Mouse (Mus musculus) forebrain, embryonic 11.5 days (tissue): ENCODE results near the gene Pcdh7. TPM values are rescaled to one million over a fixed set of nuclear protein-coding genes. Genes with fewer than 3 reads are reported as not detected.
A peak's percentile ranks its signal among the peaks of the same experiment; 100 is the strongest.
"Not testable (repeated sequence)": the region's sequence is repeated elsewhere in the genome, so short reads cannot be mapped to it uniquely, and the experiment has no call there.

ENCODE experiments used
- ATAC-seq: fragments of 200-750 bp; cut with Nextera tagmentation; replicated peaks from 2 replicates; pipeline ENCODE4 v1.8.0; 2017; ENCODE audit warnings: moderate TSS enrichment; ENCODE audit not compliant: low FRiP score
- DNase-seq: peaks from one replicate; pipeline ENCODE4 v3.0.0-alpha.2; 2017; ENCODE audit warnings: low spot score
- H3K27ac ChIP-seq: fragments of 300-500 bp; sonication (generic); 2 replicates; pipeline ENCODE4 v1.5.1; 2014; ENCODE audit warnings: low read depth, low read length
- H3K27me3 ChIP-seq: fragments of 300-500 bp; sonication (generic); 2 replicates; pipeline ENCODE4 v1.6.1; 2014; ENCODE audit warnings: mild to moderate bottlenecking, low read length, mixed read lengths; ENCODE audit not compliant: control insufficient read depth, insufficient read depth
- H3K36me3 ChIP-seq: fragments of 300-500 bp; sonication (generic); 2 replicates; pipeline ENCODE4 v1.6.1; 2014; ENCODE audit warnings: mild to moderate bottlenecking, low read length, moderate library complexity, mixed read lengths; ENCODE audit not compliant: control insufficient read depth, insufficient read depth
- H3K4me1 ChIP-seq: fragments of 300-500 bp; sonication (generic); replicated peaks from 2 replicates; pipeline ENCODE4 v1.6.1; 2014; ENCODE audit warnings: low read length, mixed read lengths; ENCODE audit not compliant: control insufficient read depth, insufficient read depth
- H3K4me2 ChIP-seq: fragments of 300-500 bp; sonication (generic); 2 replicates; pipeline ENCODE4 v1.6.1; 2014; ENCODE audit warnings: low read depth, mild to moderate bottlenecking, low read length, moderate library complexity, mixed read lengths; ENCODE audit not compliant: severe bottlenecking
- H3K4me3 ChIP-seq: fragments of 300-500 bp; sonication (generic); 2 replicates; pipeline ENCODE4 v1.5.1; 2014; ENCODE audit warnings: low read depth, low read length
- H3K9ac ChIP-seq: fragments of 300-500 bp; sonication (generic); 2 replicates; pipeline ENCODE4 v1.6.1; 2014; ENCODE audit warnings: low read length
- H3K9me3 ChIP-seq: fragments of 300-500 bp; sonication (generic); 2 replicates; pipeline ENCODE4 v1.6.1; 2016; ENCODE audit warnings: low read length, mixed read lengths; ENCODE audit not compliant: control insufficient read depth
- WGBS: fragments of 180-500 bp; shearing (Covaris S2); extraction: QIAGEN DNeasy Blood & Tissue Kit; methylation state at CpG from one replicate; pipeline ENCODE4 v1.1.7; 2014; 5-methylcytosine and 5-hydroxymethylcytosine counted together
- polyA plus RNA-seq: library from polyadenylated mRNA; unstranded; fragments of >200 nt; fragmentation: Nextera tagmentation; extraction: Ambion mirVana; gene quantifications from 2 replicates; pipeline ENCODE4 v1.2.1, GENCODE M21; 2014

The Pcdh7 gene
- 4.8 and 5.1 TPM in 2 replicates for polyA plus RNA-seq

DNA sequence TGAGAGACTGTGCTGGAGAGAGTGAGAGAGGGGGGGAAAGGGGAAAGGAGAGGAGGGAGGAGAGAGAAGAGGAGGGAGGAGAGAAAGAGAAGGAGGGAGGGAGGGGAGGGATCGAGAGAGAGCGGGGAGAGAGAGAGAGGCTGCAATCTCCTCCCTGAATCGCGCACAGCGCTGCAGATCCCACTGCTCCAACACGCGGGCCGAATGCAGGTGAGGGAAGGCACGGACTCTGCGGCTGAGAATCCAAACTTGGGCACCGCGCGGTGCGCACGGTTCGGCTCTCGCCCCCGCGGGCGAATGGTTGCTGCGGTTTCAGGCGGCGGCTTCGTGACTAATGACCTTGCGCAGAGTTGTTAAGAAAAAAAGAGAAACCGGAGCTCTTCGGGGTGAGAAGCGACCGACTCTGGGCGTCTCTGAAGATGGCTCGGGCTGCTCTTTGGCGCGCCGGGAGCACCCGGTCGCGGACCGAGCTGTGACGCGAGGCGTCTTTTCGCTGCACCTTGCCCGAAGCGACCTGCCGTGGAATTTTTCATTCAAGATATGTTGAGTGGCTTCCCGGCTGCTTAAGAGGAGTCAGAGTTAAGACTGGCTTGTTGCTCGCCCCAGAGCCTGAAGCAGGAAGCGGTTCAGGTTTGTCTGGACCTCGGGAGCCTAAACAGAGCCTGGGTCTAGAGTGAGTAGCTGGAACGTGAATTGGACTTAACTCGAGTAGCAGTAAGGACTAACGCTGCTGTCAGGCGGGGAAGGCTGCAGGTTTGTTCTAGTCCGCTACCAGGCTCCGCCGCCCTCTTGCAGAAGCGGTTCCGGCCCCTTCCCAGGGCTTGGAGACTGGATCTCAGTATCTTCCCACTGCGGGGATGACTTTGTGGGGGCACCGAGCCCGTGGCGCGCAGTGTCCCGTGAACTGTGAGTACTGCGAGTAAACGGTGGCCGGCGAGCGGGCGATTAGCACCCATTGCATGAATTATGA is at the start of gene Pcdh7:
Gene Pcdh7 (plus strand): TSS at position 62 of the 970 bp plus-strand sequence.
- ATAC-seq (peak; percentile 6), DNase-seq (peak; percentile 80)
- Histone ChIP-seq H3K36me3 (no peaks in the 10 kb centered on the region), H3K4me3 (peak within 1 kb of the TSS; percentile 56), H3K27me3 (peaks cover 16% of the 10 kb centered on the region; the same call in 1 of the 2 replicates), H3K9me3 (no peaks in the 10 kb centered on the region), H3K9ac (peak within 1 kb of the TSS; percentile 64), H3K4me1 (peaks cover 3% of the 10 kb centered on the region; the same call in 1 of the 2 replicates), H3K4me2 (peak within 1 kb of the TSS; percentile 95), H3K27ac (peak within 1 kb of the TSS; percentile 51)
- WGBS, result under 1% methylated on average over 70 of the region's 70 CpGs

DNA sequence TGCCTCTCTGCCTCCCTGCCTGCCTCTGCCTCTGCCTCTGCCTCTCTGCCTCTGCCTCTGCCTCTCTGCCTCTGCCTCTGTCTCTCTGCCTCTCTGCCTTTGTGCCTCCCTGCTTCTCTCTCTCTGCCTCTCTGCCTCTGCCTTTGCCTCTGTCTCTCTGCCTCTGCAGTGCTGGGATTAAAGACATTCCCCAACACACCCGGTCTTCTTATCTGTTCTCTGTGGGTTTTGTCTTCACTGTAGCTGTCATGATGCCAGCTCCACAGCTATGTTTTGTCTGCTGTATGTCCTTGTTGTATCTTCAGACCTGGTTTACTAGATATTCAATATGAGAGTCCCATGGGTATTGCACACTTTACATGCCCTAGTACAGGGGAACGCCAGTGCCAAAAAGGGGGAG is 40.8 kb upstream of the Pcdh7 start:
- DNase-seq, ATAC-seq, H3K4me1 ChIP-seq, H3K9ac ChIP-seq, H3K36me3 ChIP-seq, H3K4me3 ChIP-seq, H3K27me3 ChIP-seq, H3K9me3 ChIP-seq, H3K27ac ChIP-seq, H3K4me2 ChIP-seq: not testable (repeated sequence)
- WGBS, result 91% methylated on average over 2 of the region's 2 CpGs

- H3K9ac ChIP-seq, result no peak overlapping the region
- DNase-seq (no peak), ATAC-seq (no peak)
- no peaks in the 10 kb centered on the region for H3K36me3 ChIP-seq
- H3K4me1 ChIP-seq, result no peaks in the 10 kb centered on the region
- H3K4me2 ChIP-seq, result no peak overlapping the region
- H3K9me3 ChIP-seq, result no peaks in the 10 kb centered on the region
- no peak overlapping the region for H3K27ac ChIP-seq
- 92% methylated on average over 2 of the region's 2 CpGs for WGBS
- H3K27me3 ChIP-seq, result no peaks in the 10 kb centered on the region
- no peak overlapping the region for H3K4me3 ChIP-seq
Measured at GRCm38 (mm10) chr5:57708396-57708795, 9.4 kb upstream of the Pcdh7 start.

GRCm38 (mm10) chr5:57713980-57714379 is 3.8 kb upstream of the Pcdh7 start:
- Histone ChIP-seq H3K27me3 (no peaks in the 10 kb centered on the region), H3K27ac (no peak overlapping the region), H3K9me3 (no peaks in the 10 kb centered on the region), H3K4me2 (peak overlapping the region; percentile 95), H3K36me3 (no peaks in the 10 kb centered on the region), H3K4me3 (peak overlapping the region; percentile 56; the same call in 1 of the 2 replicates), H3K9ac (no peak overlapping the region), H3K4me1 (no peaks in the 10 kb centered on the region)
- WGBS, result under 1% methylated on average over 10 of the region's 10 CpGs
- no peak for DNase-seq
- ATAC-seq, result no peak

- peaks cover 5% of the 10 kb centered on the region; the same call in 1 of the 2 replicates for H3K27me3 ChIP-seq
- H3K27ac ChIP-seq, result peak overlapping the region; percentile 58; the same call in 1 of the 2 replicates
- DNase-seq (peak; percentile 89), ATAC-seq (peak; percentile 59)
- H3K4me2 ChIP-seq, result peak overlapping the region; percentile 95
- H3K36me3 ChIP-seq, result no peaks in the 10 kb centered on the region
- peak overlapping the region; percentile 64 for H3K9ac ChIP-seq
- no peaks in the 10 kb centered on the region for H3K9me3 ChIP-seq
- peak overlapping the region; percentile 56 for H3K4me3 ChIP-seq
- no peaks in the 10 kb centered on the region for H3K4me1 ChIP-seq
- 1% methylated on average over 43 of the region's 45 CpGs for WGBS
Measured at GRCm38 (mm10) chr5:57714621-57715523, 2.9 kb upstream of the Pcdh7 start.

DNA sequence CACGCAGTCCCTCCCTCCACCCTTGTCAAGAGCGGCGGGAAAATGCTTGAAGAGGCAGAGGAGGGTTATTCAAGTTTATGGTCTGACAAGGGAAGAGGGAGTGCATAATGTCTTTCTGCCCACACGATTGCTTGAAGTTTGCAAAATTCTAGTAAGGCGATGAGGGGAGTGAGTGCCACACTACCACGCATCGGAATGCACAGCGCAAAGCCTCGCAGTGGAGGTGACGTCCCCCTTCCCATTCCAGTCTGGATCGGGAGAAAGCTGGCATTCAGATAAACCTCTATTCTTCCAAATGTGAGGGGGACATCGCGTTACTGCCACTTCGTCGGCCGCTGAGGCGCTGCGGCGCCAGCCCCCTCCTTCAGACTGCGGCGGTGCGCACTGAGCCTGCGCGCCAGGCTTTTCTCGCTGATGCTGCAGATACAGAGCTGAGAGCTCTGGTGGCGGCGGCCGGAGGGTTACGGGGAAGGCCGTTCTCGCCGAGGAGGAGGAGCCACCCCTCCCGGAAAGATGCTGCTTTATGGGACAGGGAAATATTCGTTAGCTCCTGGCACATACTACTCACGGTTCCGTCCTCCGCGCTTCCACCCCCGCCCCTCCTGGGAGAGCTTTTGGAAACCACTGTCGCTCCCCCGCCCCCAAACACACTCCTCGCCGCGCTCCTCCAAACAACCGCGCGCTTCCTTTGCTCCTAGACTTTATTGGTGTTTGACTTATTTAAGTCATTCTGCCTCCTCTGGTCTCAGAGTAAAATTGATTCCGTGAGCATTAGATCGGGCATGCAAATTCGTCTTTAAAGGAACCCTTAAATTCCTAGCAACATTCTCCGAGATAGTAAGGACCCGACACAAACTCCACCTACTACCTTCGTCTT is 2.0 kb upstream of the Pcdh7 start:
- Histone ChIP-seq H3K27me3 (peaks cover 9% of the 10 kb centered on the region; the same call in 1 of the 2 replicates), H3K27ac (peak overlapping the region; percentile 58; the same call in 1 of the 2 replicates), H3K4me1 (0 out of 2 replicates have a peak, but pooled peaks cover 3% of the 10 kb centered on the region), H3K9me3 (no peaks in the 10 kb centered on the region), H3K36me3 (no peaks in the 10 kb centered on the region), H3K9ac (peak overlapping the region; percentile 64), H3K4me2 (peak overlapping the region; percentile 95), H3K4me3 (peak overlapping the region; percentile 56)
- DNase-seq (peak; percentile 86), ATAC-seq (peak; percentile 71)
- under 1% methylated on average over 49 of the region's 53 CpGs for WGBS

- 0 out of 2 replicates have a peak, but pooled peaks cover 3% of the 10 kb centered on the region for H3K4me1 ChIP-seq
- DNase-seq (peak; percentile 69), ATAC-seq (no peak)
- no peaks in the 10 kb centered on the region for H3K9me3 ChIP-seq
- H3K27ac ChIP-seq, result peak overlapping the region; percentile 51
- peak overlapping the region; percentile 95 for H3K4me2 ChIP-seq
- peak overlapping the region; percentile 64 for H3K9ac ChIP-seq
- peaks cover 12% of the 10 kb centered on the region; the same call in 1 of the 2 replicates for H3K27me3 ChIP-seq
- WGBS, result under 1% methylated on average over 29 of the region's 29 CpGs
- peak overlapping the region; percentile 56 for H3K4me3 ChIP-seq
- no peaks in the 10 kb centered on the region for H3K36me3 ChIP-seq
Measured at GRCm38 (mm10) chr5:57716421-57717237, 1.1 kb upstream of the Pcdh7 start.
